Mouse (Mus musculus): ENCODE data around the gene Pheta2.

- no peak for TF ChIP-seq CTCF (IDR thresholded peaks at IDR 0.05; ENCODE audit: low read depth)
- no peak for TF ChIP-seq EP300 (IDR thresholded peaks at IDR 0.05; ENCODE audit: low read depth)
Measured at GRCm38 (mm10) chr15:82377701-82378100, 39.0 kb downstream of the Pheta2 start.
